Mouse (Mus musculus): ENCODE measurements around the gene Ror2. TPM values are rescaled to one million over a fixed set of nuclear protein-coding genes. Genes with fewer than 3 reads are reported as not detected.

Gene Ror2
- polyA plus RNA-seq, 1 experiment = 0.55 TPM

- Histone ChIP-seq H3K27ac (replicated peaks; ENCODE audit: low read depth, low read length) (no peak overlapping the region), H3K4me1 (ENCODE audit: control insufficient read depth, insufficient read depth, insufficient read length, low read length) (no peaks in the 10 kb centered on the region), H3K4me3 (ENCODE audit: insufficient read depth, low read depth, low read length) (peak overlapping the region; percentile 59)
Observed at GRCm38 (mm10) chr13:53285261-53285755, 616 bp downstream of the Ror2 start.

- Histone ChIP-seq H3K4me3 (ENCODE audit: insufficient read depth, low read depth, low read length) (peak overlapping the region; percentile 59), H3K4me1 (ENCODE audit: control insufficient read depth, insufficient read depth, insufficient read length, low read length) (no peaks in the 10 kb centered on the region), H3K27ac (replicated peaks; ENCODE audit: low read depth, low read length) (no peak overlapping the region)
Observed at GRCm38 (mm10) chr13:53284740-53285191, 1.2 kb downstream of the Ror2 start.

DNA sequence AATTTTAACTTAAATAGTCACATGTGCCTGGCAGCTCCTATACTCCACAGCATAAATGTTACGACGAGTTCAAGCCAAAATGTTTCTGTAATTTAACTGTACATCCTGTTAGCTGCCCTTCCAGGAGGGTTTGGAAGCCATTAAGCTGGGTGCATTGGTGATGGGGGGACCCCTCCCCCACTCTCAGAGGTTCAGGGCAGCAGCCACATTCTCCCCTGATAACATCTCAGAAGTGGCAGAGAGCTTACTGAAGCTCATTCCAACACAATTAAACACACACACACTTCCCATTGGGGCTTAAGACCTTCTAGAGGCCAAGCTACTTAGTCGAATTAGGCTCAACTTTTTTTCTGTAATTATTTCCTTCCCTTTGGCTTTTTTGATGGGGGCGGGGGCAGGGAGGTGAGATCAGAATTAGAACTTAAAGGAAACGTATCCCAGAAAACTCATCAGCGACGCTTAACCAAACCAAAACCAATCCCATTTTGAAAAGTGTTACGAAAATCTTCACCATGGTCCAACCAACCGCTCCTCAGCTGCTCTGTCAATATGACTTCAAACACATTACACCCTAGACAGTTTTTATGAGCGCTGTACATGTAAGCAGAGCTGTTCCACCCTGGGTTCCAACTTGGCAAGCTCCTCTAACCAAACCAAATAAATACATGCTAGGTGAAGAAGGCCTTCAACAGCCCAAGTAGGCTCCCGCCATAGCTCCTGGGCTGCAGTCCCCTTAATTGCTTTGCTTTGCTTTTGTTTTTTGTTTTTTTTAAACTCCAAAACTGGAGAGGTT, 4.1 kb downstream of the Ror2 start:
- Histone ChIP-seq H3K4me1 (ENCODE audit: control insufficient read depth, insufficient read depth, insufficient read length, low read length) (no peaks in the 10 kb centered on the region), H3K27ac (replicated peaks; ENCODE audit: low read depth, low read length) (no peak overlapping the region), H3K4me3 (ENCODE audit: insufficient read depth, low read depth, low read length) (no peak overlapping the region)

DNA sequence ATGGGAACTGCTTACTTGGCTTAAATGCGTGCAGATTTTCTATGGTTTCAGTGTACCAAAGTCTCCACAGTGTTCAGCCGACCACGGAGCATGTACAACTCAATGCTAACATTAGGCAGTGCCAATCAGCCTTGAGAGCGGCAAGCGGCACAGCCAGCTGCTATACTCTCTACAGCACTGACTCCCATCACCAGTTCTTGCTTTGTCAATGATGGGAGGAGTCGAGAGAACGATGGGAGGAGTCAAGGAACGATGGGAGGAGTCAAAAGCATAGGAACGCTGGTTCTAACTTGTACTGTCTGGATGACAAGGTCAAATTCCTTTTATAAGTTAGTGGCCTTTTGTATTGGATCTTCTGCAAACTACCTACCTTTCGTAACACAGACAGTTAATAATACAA, 7.0 kb downstream of the Ror2 start:
- H3K4me3 ChIP-seq (ENCODE audit: insufficient read depth, low read depth, low read length) = no peak overlapping the region
- H3K4me1 ChIP-seq (ENCODE audit: control insufficient read depth, insufficient read depth, insufficient read length, low read length) = no peaks in the 10 kb centered on the region
- H3K27ac ChIP-seq (replicated peaks; ENCODE audit: low read depth, low read length) = no peak overlapping the region

DNA sequence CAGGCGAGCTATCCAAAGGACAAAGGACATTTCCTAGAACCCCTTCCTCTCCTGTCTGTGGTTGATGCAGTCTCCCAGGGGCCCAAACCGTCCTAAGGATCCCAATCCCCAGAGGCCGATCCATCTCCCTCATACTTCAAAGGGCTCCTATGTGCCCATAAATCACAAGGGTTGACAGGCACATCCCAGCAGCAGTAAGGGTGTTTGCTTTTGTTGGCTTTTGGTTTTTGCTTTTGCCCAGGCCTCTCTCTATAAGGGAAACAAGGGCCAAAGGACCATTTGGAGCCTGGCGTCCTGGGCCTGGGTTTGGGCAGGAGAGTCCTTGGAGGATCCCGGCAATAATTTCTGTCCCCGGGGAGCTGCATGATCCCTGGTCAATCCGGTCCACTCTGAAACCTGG, 9.5 kb downstream of the Ror2 start:
- no peaks in the 10 kb centered on the region for H3K4me1 ChIP-seq (ENCODE audit: control insufficient read depth, insufficient read depth, insufficient read length, low read length)
- no peak overlapping the region for H3K4me3 ChIP-seq (ENCODE audit: insufficient read depth, low read depth, low read length)
- no peak overlapping the region for H3K27ac ChIP-seq (replicated peaks; ENCODE audit: low read depth, low read length)

DNA sequence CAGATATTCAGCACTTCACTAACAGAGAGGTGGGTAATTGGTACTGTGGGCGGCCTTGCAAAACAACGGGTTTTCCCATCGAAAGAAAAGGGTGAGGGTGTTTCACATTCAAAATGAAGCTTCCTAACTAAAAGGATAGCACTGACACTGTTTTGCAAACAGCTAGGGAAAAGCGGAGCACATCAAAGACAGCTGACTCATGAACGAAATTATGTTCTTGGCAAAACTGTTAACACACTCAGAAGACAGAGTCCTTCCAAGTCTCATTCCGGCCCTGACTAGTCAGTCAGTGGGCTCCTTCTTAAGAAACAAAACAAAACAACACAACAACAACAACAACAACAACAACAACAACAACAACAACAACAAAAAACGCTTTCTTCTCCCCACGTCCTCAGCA, 10.1 kb downstream of the Ror2 start:
- no peak overlapping the region for H3K4me3 ChIP-seq (ENCODE audit: insufficient read depth, low read depth, low read length)
- no peaks in the 10 kb centered on the region for H3K4me1 ChIP-seq (ENCODE audit: control insufficient read depth, insufficient read depth, insufficient read length, low read length)
- no peak overlapping the region for H3K27ac ChIP-seq (replicated peaks; ENCODE audit: low read depth, low read length)

DNA sequence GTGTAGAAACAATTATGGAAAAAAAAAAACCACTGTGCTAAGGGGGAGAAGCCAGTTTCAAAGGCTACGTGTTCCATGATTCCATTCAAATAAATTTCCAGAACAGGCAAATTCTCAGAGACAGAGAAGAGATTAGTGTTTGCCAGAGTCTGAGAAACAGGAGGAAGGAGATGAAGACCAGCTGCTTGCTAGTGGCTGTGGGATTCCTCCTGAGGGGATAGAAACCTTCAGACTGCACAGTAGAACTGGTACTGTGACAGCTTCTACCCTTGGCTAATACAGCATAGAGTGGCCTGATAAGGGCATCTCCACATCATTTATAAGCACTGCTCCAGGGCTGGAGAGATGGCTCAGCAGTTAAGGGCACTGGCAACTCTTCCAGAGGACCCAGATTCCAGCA, 11.2 kb downstream of the Ror2 start:
- no peak overlapping the region for H3K4me3 ChIP-seq (ENCODE audit: insufficient read depth, low read depth, low read length)
- H3K4me1 ChIP-seq (ENCODE audit: control insufficient read depth, insufficient read depth, insufficient read length, low read length) = no peaks in the 10 kb centered on the region
- H3K27ac ChIP-seq (replicated peaks; ENCODE audit: low read depth, low read length) = no peak overlapping the region

DNA sequence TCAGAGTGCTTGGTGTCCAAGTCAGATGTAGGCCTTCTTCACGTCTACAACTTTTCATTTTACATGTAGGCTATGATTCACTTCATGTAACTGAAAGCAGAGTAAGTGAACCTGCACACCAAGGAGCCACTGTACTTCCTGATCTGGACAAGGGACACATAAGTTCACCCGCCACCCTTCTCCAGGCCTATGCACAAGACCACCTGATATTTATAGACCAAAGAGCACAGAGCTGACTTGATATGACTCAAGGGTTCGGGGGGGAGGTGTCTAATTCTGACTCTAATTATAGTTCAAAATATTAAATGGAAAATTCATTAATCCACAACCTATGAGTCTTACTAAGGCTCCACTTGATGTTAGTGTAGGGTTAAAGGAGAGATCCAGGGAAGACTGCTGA, 14.3 kb downstream of the Ror2 start:
- Histone ChIP-seq H3K4me1 (ENCODE audit: control insufficient read depth, insufficient read depth, insufficient read length, low read length) (no peaks in the 10 kb centered on the region), H3K27ac (replicated peaks; ENCODE audit: low read depth, low read length) (no peak overlapping the region), H3K4me3 (ENCODE audit: insufficient read depth, low read depth, low read length) (no peak overlapping the region)

GRCm38 (mm10) chr13:53270549-53270948, 15.4 kb downstream of the Ror2 start:
- no peaks in the 10 kb centered on the region for H3K4me1 ChIP-seq (ENCODE audit: control insufficient read depth, insufficient read depth, insufficient read length, low read length)
- no peak overlapping the region for H3K27ac ChIP-seq (replicated peaks; ENCODE audit: low read depth, low read length)
- no peak overlapping the region for H3K4me3 ChIP-seq (ENCODE audit: insufficient read depth, low read depth, low read length)

- no peak overlapping the region for H3K4me3 ChIP-seq (ENCODE audit: insufficient read depth, low read depth, low read length)
- H3K27ac ChIP-seq (replicated peaks; ENCODE audit: low read depth, low read length) = no peak overlapping the region
- no peaks in the 10 kb centered on the region for H3K4me1 ChIP-seq (ENCODE audit: control insufficient read depth, insufficient read depth, insufficient read length, low read length)
Observed at GRCm38 (mm10) chr13:53268541-53268940, 17.4 kb downstream of the Ror2 start.

- no peak overlapping the region for H3K27ac ChIP-seq (replicated peaks; ENCODE audit: low read depth, low read length)
- no peak overlapping the region for H3K4me3 ChIP-seq (ENCODE audit: insufficient read depth, low read depth, low read length)
- no peaks in the 10 kb centered on the region for H3K4me1 ChIP-seq (ENCODE audit: control insufficient read depth, insufficient read depth, insufficient read length, low read length)
Observed at GRCm38 (mm10) chr13:53267849-53268248, 18.1 kb downstream of the Ror2 start.

GRCm38 (mm10) chr13:53267155-53267554, 18.8 kb downstream of the Ror2 start:
- no peak overlapping the region for H3K27ac ChIP-seq (replicated peaks; ENCODE audit: low read depth, low read length)
- no peak overlapping the region for H3K4me3 ChIP-seq (ENCODE audit: insufficient read depth, low read depth, low read length)
- H3K4me1 ChIP-seq (ENCODE audit: control insufficient read depth, insufficient read depth, insufficient read length, low read length) = no peaks in the 10 kb centered on the region; the same call in 1 of the 2 replicates

GRCm38 (mm10) chr13:53266543-53266951, 19.4 kb downstream of the Ror2 start:
- Histone ChIP-seq H3K4me3 (ENCODE audit: insufficient read depth, low read depth, low read length) (no peak overlapping the region), H3K27ac (replicated peaks; ENCODE audit: low read depth, low read length) (no peak overlapping the region), H3K4me1 (ENCODE audit: control insufficient read depth, insufficient read depth, insufficient read length, low read length) (no peaks in the 10 kb centered on the region; the same call in 1 of the 2 replicates)

GRCm38 (mm10) chr13:53264896-53265295, 21.0 kb downstream of the Ror2 start:
- no peak overlapping the region for H3K4me3 ChIP-seq (ENCODE audit: insufficient read depth, low read depth, low read length)
- H3K27ac ChIP-seq (replicated peaks; ENCODE audit: low read depth, low read length) = no peak overlapping the region
- no peaks in the 10 kb centered on the region; the same call in 1 of the 2 replicates for H3K4me1 ChIP-seq (ENCODE audit: control insufficient read depth, insufficient read depth, insufficient read length, low read length)

DNA sequence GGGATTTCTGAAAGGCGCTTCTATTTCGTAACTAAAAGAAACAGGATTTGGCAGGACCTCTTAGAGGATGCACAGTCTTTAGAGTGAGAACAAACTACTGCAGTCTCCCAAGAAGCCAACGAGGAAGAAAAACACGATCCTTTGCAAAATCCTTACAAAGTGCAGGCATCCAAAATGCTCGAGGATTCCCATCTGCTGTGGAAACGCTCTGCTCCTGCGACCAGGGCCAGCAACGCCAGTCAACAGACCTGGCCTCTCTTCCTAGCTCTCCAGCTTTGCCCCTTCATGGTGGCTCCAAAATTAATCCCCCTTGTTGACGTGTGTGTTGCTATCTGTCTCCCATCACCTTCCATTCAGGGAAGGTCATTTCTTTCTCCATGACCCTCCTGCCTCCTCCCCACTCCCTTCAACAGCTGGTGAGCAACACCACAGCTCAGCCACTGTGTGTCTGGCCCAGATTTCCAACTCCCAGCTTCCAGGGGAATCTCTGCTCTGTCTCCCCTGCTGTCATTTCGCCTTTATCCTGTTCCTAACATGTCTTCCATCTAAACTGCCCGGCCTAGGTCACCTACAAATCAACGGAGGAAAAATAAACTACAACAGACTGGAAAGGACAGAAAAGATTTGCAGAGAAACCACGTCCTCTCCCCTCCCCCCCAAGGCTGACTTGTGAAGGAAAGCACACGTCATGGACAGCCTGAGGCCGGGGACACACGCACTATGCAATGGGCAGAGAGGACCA, 23.2 kb downstream of the Ror2 start:
- no peak overlapping the region for H3K27ac ChIP-seq (replicated peaks; ENCODE audit: low read depth, low read length)
- no peak overlapping the region for H3K4me3 ChIP-seq (ENCODE audit: insufficient read depth, low read depth, low read length)
- H3K4me1 ChIP-seq (ENCODE audit: control insufficient read depth, insufficient read depth, insufficient read length, low read length) = no peaks in the 10 kb centered on the region; the same call in 1 of the 2 replicates

Data from brown adipose tissue, adult 24 weeks (tissue).